Mouse (Mus musculus) megakaryocyte, embryonic 14.5 days (primary cell): Measurements from ENCODE around the gene Jmjd1c.

Experiments used
- FLI1 ChIP-seq: IDR thresholded peaks from 2 replicates; pipeline ENCODE4 v1.6.1; 2012; ENCODE audit warnings: low read length, inconsistent platforms, mixed read lengths
- GATA1 ChIP-seq: IDR thresholded peaks from 3 replicates; pipeline ENCODE4 v1.6.1; 2012; ENCODE audit warnings: mixed read lengths, low read length, inconsistent platforms, borderline replicate concordance

DNA sequence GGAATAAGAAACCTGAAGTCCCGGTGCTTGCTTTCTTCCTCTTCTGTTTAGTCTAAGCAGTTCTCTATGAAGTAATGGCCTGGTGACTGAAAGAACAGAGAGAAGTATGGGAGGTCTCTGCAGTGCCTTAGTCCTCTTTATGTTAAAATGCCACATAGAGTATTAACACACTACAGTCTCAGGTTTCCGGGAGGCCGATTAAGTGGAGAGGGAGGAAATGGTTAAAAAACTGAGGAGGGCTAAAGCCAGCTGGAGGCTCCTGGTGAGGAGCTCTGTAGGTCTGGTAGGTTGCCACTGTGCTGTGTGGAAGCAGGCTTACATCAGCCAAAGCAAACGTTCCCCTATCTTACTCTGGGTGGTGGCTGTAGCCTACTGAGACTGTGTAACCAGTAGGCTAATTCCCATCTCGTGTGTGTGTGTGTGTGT lies 19.8 kb downstream of the Jmjd1c start:
- TF ChIP-seq GATA1 (no peak), FLI1 (no peak)
